Mouse (Mus musculus): Measurements from ENCODE around the gene Aatk. TPM values are rescaled to one million over a fixed set of nuclear protein-coding genes. Genes with fewer than 3 reads are reported as not detected.

Gene Aatk
- polyA plus RNA-seq, 1 experiment: 71.1 TPM

DNA sequence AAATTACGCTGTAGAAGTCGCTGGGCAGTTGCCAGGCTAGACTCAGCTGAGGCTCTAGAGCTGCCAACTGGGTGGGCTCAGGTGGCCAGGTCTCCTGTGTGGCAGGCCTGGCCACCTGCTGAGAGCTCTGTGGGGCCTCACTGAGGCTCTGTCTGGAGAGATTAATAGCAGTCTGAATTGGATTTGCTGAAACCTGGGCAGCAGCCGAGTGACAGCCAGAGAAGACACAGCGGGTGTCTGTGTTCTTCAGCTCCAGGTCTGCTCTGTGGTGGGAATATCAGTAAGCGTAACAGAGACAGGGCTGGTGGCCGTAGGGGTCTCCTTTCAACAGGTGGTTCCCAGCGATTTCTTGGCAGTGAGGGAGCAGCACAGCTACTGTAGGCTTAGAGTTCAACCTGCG, 79.6 kb downstream of the Aatk start:
- no peak for DNase-seq (ENCODE audit: low read depth)

DNA sequence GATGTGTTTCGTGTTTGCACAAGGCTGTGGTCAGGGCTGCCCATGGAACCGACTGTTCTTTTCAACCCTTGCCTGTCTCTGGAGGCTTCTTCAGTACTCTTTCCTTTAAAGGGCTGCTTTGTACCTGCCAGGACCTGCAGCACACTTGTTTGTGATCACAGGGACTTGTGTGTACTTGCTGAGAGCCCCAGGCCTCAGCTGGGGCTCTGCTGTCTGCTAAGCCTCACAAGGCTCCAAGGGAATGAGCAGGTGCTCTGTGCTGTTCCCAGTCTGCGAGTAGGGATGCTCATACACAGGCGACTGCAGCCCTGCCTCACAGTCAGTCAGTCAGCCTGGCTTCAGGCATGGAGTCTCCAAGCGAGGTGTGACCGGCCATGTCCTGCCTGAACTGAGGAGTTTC, 80.7 kb downstream of the Aatk start:
- TF ChIP-seq CTCF (IDR thresholded peaks at IDR 0.05; ENCODE audit: borderline replicate concordance, extremely low read depth, insufficient read depth, insufficient read length) (no peak), POLR2A (IDR thresholded peaks at IDR 0.05; ENCODE audit: borderline replicate concordance, extremely low read depth, insufficient read depth, insufficient read length, poor library complexity, severe bottlenecking) (no peak)
- DNase-seq (ENCODE audit: low read depth): no peak

More for the DNA sequence above, 79.6 kb downstream of the Aatk start:
- TF ChIP-seq POLR2A (IDR thresholded peaks at IDR 0.05; ENCODE audit: borderline replicate concordance, extremely low read depth, insufficient read depth, insufficient read length, poor library complexity, severe bottlenecking): no peak
- TF ChIP-seq CTCF (IDR thresholded peaks at IDR 0.05; ENCODE audit: borderline replicate concordance, extremely low read depth, insufficient read depth, insufficient read length): no peak

DNA sequence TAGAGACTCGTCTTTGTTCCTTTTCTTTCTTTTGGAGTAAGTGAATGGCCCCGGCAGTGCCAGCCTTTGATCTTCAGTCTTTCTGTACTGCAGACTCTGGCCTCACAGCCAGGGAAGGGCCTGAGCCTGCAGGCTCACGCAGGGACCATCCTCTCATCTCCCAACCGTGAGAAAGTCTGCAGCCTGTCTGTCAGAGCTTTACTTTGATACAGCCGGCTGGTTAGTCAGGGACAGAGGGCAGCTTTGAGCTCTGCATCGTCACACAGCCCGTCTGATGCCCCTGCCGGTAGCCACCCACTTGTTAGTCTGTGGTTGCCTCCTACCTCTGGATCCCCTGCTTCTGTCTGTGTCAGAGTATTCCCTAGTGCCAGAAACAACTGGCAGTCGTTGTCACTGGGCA, 81.9 kb downstream of the Aatk start:
- DNase-seq (ENCODE audit: low read depth): peak; percentile 56
- no peak for TF ChIP-seq POLR2A (IDR thresholded peaks at IDR 0.05; ENCODE audit: borderline replicate concordance, extremely low read depth, insufficient read depth, insufficient read length, poor library complexity, severe bottlenecking)
- no peak for TF ChIP-seq CTCF (IDR thresholded peaks at IDR 0.05; ENCODE audit: borderline replicate concordance, extremely low read depth, insufficient read depth, insufficient read length)

DNA sequence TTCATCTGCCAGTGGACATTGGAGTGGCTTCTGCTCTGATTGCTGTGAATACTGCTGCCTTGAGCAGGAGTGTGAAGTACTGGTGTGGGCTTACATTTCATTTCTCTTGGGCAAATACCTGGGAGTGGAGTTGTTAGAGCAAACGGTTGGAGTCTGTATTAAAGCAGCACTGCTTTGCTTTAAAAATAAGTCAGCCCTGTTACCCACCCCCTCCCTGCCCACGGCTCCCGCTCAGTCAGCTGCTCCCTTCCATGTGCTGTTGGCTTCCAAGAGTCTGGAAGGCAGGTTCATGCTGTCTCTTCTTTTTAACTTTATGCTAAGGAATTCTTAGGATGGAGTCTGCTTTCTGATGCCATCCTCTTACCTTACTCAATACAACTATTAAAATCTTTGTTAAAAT, 85.5 kb downstream of the Aatk start:
- no peak for TF ChIP-seq CTCF (IDR thresholded peaks at IDR 0.05; ENCODE audit: borderline replicate concordance, extremely low read depth, insufficient read depth, insufficient read length)
- no peak for TF ChIP-seq POLR2A (IDR thresholded peaks at IDR 0.05; ENCODE audit: borderline replicate concordance, extremely low read depth, insufficient read depth, insufficient read length, poor library complexity, severe bottlenecking)
- DNase-seq (ENCODE audit: low read depth): no peak

DNA sequence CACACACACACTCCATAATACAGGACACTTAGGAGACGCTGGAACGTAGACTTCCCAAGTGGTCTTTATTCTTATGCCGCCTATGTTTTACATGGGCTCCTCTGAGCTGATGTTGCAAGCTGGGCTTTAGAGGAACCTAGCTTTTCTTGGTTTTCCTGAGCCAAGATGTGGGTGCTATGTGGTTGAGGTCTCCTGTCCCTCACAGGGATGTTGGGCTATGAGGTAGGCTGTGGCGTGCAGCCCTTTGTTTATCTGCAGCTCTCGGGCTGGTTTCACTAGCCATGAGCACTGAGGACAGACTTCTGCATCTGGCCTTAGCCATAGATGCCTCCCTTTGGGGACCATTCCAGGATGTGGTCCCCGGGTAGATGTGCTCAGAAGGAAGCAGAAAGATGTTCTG, 86.3 kb downstream of the Aatk start:
- no peak for TF ChIP-seq CTCF (IDR thresholded peaks at IDR 0.05; ENCODE audit: borderline replicate concordance, extremely low read depth, insufficient read depth, insufficient read length)
- TF ChIP-seq POLR2A (IDR thresholded peaks at IDR 0.05; ENCODE audit: borderline replicate concordance, extremely low read depth, insufficient read depth, insufficient read length, poor library complexity, severe bottlenecking): no peak
- DNase-seq (ENCODE audit: low read depth): no peak

DNA sequence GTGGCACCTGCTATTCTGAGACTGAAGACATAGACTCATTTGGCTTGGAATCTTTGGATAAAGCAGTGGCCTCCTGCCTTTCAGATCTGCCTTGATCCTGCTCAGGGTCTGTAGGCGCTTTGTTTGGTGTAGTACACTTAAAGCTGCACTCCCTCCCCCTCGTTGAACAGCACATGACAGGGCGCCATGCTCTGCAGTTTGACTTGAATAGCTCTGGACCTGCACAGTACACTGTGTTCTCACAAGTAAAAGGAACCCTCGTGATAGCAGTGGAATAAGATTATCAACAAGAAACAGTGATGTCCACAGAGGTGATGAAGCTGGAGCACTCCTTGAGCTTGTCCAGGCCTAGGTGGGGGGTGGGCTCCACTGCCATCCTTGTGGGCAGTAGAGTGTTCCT, 87.3 kb downstream of the Aatk start:
- TF ChIP-seq CTCF (IDR thresholded peaks at IDR 0.05; ENCODE audit: borderline replicate concordance, extremely low read depth, insufficient read depth, insufficient read length): no peak
- no peak for TF ChIP-seq POLR2A (IDR thresholded peaks at IDR 0.05; ENCODE audit: borderline replicate concordance, extremely low read depth, insufficient read depth, insufficient read length, poor library complexity, severe bottlenecking)
- DNase-seq (ENCODE audit: low read depth): no peak

DNA sequence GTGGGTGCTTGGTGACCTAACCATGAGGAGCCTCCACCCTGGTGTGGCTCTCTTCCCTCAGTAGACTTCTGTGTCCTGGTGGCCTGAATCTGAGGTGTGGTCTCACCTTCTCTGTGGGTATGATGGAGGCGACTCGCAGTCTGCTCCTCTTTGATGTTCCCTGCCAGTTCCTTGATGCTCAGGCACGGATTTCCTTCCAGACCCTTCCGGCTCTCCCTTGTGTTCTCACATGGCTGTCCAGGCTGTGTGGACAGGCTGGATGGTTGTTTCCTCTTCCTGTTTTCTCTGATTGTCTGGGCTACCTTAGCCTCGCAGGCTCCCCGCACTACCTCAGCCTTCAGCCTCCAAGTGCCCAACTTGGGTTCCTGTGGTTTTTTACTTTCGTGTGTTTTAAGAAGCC, 88.1 kb downstream of the Aatk start:
- TF ChIP-seq POLR2A (IDR thresholded peaks at IDR 0.05; ENCODE audit: borderline replicate concordance, extremely low read depth, insufficient read depth, insufficient read length, poor library complexity, severe bottlenecking): no peak
- TF ChIP-seq CTCF (IDR thresholded peaks at IDR 0.05; ENCODE audit: borderline replicate concordance, extremely low read depth, insufficient read depth, insufficient read length): no peak

More for the DNA sequence above, 88.1 kb downstream of the Aatk start:
- DNase-seq (ENCODE audit: low read depth): no peak

Other genes starting within 250 kb of the Aatk start
- gene Chmp6, start 133.7 kb downstream of the Aatk start, polyA plus RNA-seq (2012; rRNA removed): 63.2 and 63.6 TPM in 2 replicates
- 17.8 and 27.9 TPM in 2 replicates for gene Baiap2, start 104.4 kb downstream of the Aatk start, polyA plus RNA-seq (2012; rRNA removed)
- gene Cep131, start 39.7 kb upstream of the Aatk start, polyA plus RNA-seq (2012; rRNA removed): 34.7 and 43.3 TPM in 2 replicates
- 47.4 and 59.4 TPM in 2 replicates for gene Tepsin, start 51.6 kb upstream of the Aatk start, polyA plus RNA-seq (2012; rRNA removed)
- 28.0 and 39.0 TPM in 2 replicates for gene Ndufaf8, start 51.8 kb upstream of the Aatk start, polyA plus RNA-seq (2012; rRNA removed)
- gene Slc38a10, start 104.2 kb upstream of the Aatk start, polyA plus RNA-seq (2012; rRNA removed): 122 and 134 TPM in 2 replicates
- 29.0 and 47.0 TPM in 2 replicates for gene Bahcc1, start 185.8 kb upstream of the Aatk start, polyA plus RNA-seq (2012; rRNA removed)